Mouse (Mus musculus): ENCODE measurements around the gene Sync. TPM values are rescaled to one million over a fixed set of nuclear protein-coding genes. Genes with fewer than 3 reads are reported as not detected.
A peak's percentile ranks its signal among the peaks of the same experiment; 100 is the strongest.

Gene Sync
- total and polyA plus RNA-seq, 3 experiments = 0.31 to 0.43 TPM; not detected in 1

GRCm38 (mm10) chr4:129244802-129245201 is 42.6 kb upstream of the Sync start:
- Histone ChIP-seq H3K27ac (ENCODE audit: control insufficient read depth, low read depth, low read length) (peak overlapping the region; percentile 20), H3K4me3 (ENCODE audit: control insufficient read depth in 1 of 2, insufficient read depth in 1 of 2, low read depth in 2 of 2, low read length in 2 of 2) (peak overlapping the region; percentile 17 to 28; a peak in 3 of 4 replicates), H3K79me2 (ENCODE audit: control insufficient read depth, insufficient read depth, low read length, poor library complexity) (no peaks in the 10 kb centered on the region), H3K9ac (ENCODE audit: control insufficient read depth, low read depth, low read length, poor library complexity, severe bottlenecking) (no peak overlapping the region), H3K36me3 (ENCODE audit: control insufficient read depth in 1 of 2, insufficient read depth in 2 of 2, low read length in 2 of 2) (peaks cover 0 to 4% of the 10 kb centered on the region in 2 experiments; a peak in 2 of 4 replicates), H3K4me1 (ENCODE audit: control insufficient read depth in 1 of 2, insufficient read depth in 2 of 2, low read length in 2 of 2) (peaks cover 9 to 31% of the 10 kb centered on the region in 2 experiments), H3K9me3 (replicated peaks; ENCODE audit: insufficient read depth, low read length) (no peaks in the 10 kb centered on the region), H3K27me3 (ENCODE audit: control insufficient read depth in 1 of 2, insufficient read depth in 2 of 2, low read length in 2 of 2) (no peaks in the 10 kb centered on the region)
- TF ChIP-seq EP300 (IDR thresholded peaks at IDR 0.05; ENCODE audit: low read depth in 1 of 2, low read length in 2 of 2) (peak in 1 of 2 experiments; percentile 37; a peak in 3 of 4 replicates), MAZ (IDR thresholded peaks at IDR 0.05; ENCODE audit: low read depth, low read length) (no peak), ETS1 (IDR thresholded peaks at IDR 0.05; ENCODE audit: low read depth, low read length) (peak; percentile 28; the same call in 1 of the 2 replicates), TBP (IDR thresholded peaks at IDR 0.05; ENCODE audit: low read depth, low read length) (0 out of 2 replicates have a peak, but pooled peaks have one; percentile 52), CHD2 (IDR thresholded peaks at IDR 0.05; ENCODE audit: low read length) (no peak), POLR2AphosphoS5 (IDR thresholded peaks at IDR 0.05; ENCODE audit: borderline replicate concordance, low read depth, low read length) (no peak), SIN3A (IDR thresholded peaks at IDR 0.05; ENCODE audit: low read length) (peak; percentile 52; the same call in 1 of the 2 replicates), GATA1 (IDR thresholded peaks at IDR 0.05; ENCODE audit: low read depth, low read length) (no peak), RCOR1 (IDR thresholded peaks at IDR 0.05; ENCODE audit: low read depth, low read length) (peak; percentile 13; the same call in 1 of the 2 replicates), MYC (IDR thresholded peaks at IDR 0.05; ENCODE audit: low read depth, low read length) (peak; percentile 46; the same call in 1 of the 2 replicates), MXI1 (IDR thresholded peaks at IDR 0.05; ENCODE audit: low read depth, low read length) (no peak)
- peak; percentile 84 for DNase-seq (ENCODE audit: low read depth, low spot score)

- Histone ChIP-seq H3K27me3 (ENCODE audit: control insufficient read depth in 1 of 2, insufficient read depth in 2 of 2, low read length in 2 of 2) (no peaks in the 10 kb centered on the region), H3K9me3 (replicated peaks; ENCODE audit: insufficient read depth, low read length) (no peaks in the 10 kb centered on the region), H3K4me1 (ENCODE audit: control insufficient read depth in 1 of 2, insufficient read depth in 2 of 2, low read length in 2 of 2) (peaks cover 13 to 39% of the 10 kb centered on the region in 2 experiments), H3K79me2 (ENCODE audit: control insufficient read depth, insufficient read depth, low read length, poor library complexity) (no peaks in the 10 kb centered on the region), H3K36me3 (ENCODE audit: control insufficient read depth in 1 of 2, insufficient read depth in 2 of 2, low read length in 2 of 2) (peaks cover 0 to 7% of the 10 kb centered on the region in 2 experiments; a peak in 2 of 4 replicates), H3K9ac (ENCODE audit: control insufficient read depth, low read depth, low read length, poor library complexity, severe bottlenecking) (no peak overlapping the region), H3K4me3 (ENCODE audit: control insufficient read depth in 1 of 2, insufficient read depth in 1 of 2, low read depth in 2 of 2, low read length in 2 of 2) (no peak overlapping the region), H3K27ac (ENCODE audit: control insufficient read depth, low read depth, low read length) (no peak overlapping the region)
- TF ChIP-seq RCOR1 (IDR thresholded peaks at IDR 0.05; ENCODE audit: low read depth, low read length) (no peak), TBP (IDR thresholded peaks at IDR 0.05; ENCODE audit: low read depth, low read length) (peak; percentile 55; the same call in 1 of the 2 replicates)
- DNase-seq (ENCODE audit: low read depth, low spot score) = no peak
These were observed 40.8 kb upstream of the Sync start for GRCm38 (mm10) chr4:129246360-129247301.

Data from MEL (cell line).